Mouse (Mus musculus) heart, adult 2 months (tissue): Measurements from ENCODE around the gene Fut9. TPM values are rescaled to one million over a fixed set of nuclear protein-coding genes. Genes with fewer than 3 reads are reported as not detected.

Source experiments
- DNase-seq, 2 experiments: peaks; one replicate each; pipeline ENCODE4 v3.0.0; 2021
- H3K27ac ChIP-seq: fragments of 200-600 bp; 2 replicates; pipeline ENCODE4 v1.8.1; 2022
- H3K27me3 ChIP-seq: fragments of 200-500 bp; 2 replicates; pipeline ENCODE4 v1.6.1; 2012; ENCODE audit warnings: mild to moderate bottlenecking, low read length, inconsistent platforms, mixed read lengths; ENCODE audit not compliant: control insufficient read depth, insufficient read depth
- H3K36me3 ChIP-seq: fragments of 200-500 bp; 2 replicates; pipeline ENCODE4 v1.6.1; 2012; ENCODE audit warnings: low read length, inconsistent platforms; ENCODE audit not compliant: control insufficient read depth, insufficient read depth
- H3K4me1 ChIP-seq: fragments of 200-500 bp; 2 replicates; pipeline ENCODE4 v1.6.1; 2011; ENCODE audit warnings: low read length; ENCODE audit not compliant: control insufficient read depth, insufficient read depth
- H3K4me3 ChIP-seq: fragments of 200-600 bp; 2 replicates; pipeline ENCODE4 v1.8.1; 2022
- H3K79me2 ChIP-seq: fragments of 200-500 bp; replicated peaks from 2 replicates; pipeline ENCODE4 v1.6.1; 2012; ENCODE audit warnings: mild to moderate bottlenecking, inconsistent platforms, low read length, moderate library complexity, mixed read lengths; ENCODE audit not compliant: control insufficient read depth, insufficient read depth
- H3K9ac ChIP-seq: fragments of 200-500 bp; 2 replicates; pipeline ENCODE4 v1.6.1; 2012; ENCODE audit warnings: low read depth, mild to moderate bottlenecking, control low read depth, inconsistent platforms, low read length, mixed read lengths
- CTCF ChIP-seq: fragments of 200-600 bp; IDR thresholded peaks from 2 replicates; pipeline ENCODE4 v1.8.1; 2022; ENCODE audit warnings: antibody characterized with exemption, mild to moderate bottlenecking, moderate library complexity
- EP300 ChIP-seq: fragments of 200-500 bp; IDR thresholded peaks from 2 replicates; pipeline ENCODE4 v1.6.1; 2011; ENCODE audit warnings: low read depth, low read length, control low read depth; ENCODE audit not compliant: insufficient read depth
- POLR2A ChIP-seq: fragments of 200-500 bp; IDR thresholded peaks from 2 replicates; pipeline ENCODE4 v1.6.1; 2011; ENCODE audit warnings: mild to moderate bottlenecking, low read depth, low read length, control low read depth; ENCODE audit not compliant: insufficient read depth
- WGBS: fragments of 180-500 bp; shearing (Covaris S2); methylation state at CpG from one replicate; pipeline ENCODE4 v1.1.7; 2018; 5-methylcytosine and 5-hydroxymethylcytosine counted together
- intact Hi-C: fragments of 180-260 bp; cut with DNase I; formaldehyde crosslinking; loops from one replicate; pipeline ENCODE4 v1.15.1; 2025
- long read RNA-seq: library from polyadenylated mRNA; stranded (forward); transcript quantifications from one replicate; pipeline ENCODE4 v2.0.0, GENCODE M21; 2021
- polyA plus RNA-seq: library from polyadenylated mRNA; depleted of rRNA; stranded (reverse); fragments of >200 nt; gene quantifications from 2 replicates; pipeline ENCODE4 v1.2.3, GENCODE M21; 2012; rRNA removed
- total RNA-seq, 2 experiments: library from RNA; stranded (reverse); gene quantifications; 2 replicates each; pipeline ENCODE4 v1.2.3; 2021

The Fut9 gene
- total RNA-seq (not detected), polyA plus RNA-seq (0.02 TPM in 1 of 2 replicates, not detected in the other)
- long read RNA-seq, result 0 reads

DNA sequence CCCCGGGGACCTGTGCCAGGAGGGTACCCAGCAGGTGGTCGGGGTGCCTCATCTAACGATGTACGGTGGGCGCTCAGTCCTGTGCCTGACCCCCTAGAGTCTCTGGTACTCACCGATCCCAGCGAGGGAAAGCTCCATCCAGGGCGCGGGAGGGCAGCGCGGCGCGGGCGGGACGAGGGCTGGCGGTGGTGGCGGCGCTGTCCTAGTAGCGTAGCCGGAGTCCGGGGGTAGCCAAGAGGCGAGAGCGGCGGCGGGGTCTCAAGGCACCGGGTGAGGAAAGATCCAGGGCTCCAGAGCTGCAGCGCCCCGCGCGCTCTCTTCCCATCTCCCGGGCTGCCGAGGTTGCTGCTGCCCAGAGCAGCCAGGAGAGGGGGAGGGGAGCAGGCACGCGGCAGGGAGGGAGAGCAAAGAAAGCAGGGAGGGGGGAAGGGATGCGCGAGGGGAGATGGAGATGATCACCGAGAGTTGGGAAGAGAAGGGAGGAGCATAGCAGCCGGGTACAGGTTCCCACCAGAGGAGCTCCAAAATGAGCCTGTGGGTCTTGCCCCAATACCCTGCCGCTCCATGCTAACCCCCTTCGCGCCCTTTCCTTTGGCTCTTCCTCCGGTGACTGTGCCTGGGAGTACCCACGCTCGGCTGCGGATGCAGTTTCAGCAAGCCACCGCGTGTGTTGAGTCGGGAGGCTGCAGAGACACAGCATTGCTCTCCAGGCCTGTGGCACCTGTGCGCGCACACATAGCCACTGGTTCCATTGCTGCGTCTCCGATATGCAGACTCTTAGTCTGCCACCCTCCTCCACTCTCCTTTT, at the start of gene Fut9:
Fut9 (minus strand) TSS at position 769 of the 808 bp plus-strand sequence.
- no peak for TF ChIP-seq POLR2A
- no peak for TF ChIP-seq EP300
- no peak for TF ChIP-seq CTCF

DNA sequence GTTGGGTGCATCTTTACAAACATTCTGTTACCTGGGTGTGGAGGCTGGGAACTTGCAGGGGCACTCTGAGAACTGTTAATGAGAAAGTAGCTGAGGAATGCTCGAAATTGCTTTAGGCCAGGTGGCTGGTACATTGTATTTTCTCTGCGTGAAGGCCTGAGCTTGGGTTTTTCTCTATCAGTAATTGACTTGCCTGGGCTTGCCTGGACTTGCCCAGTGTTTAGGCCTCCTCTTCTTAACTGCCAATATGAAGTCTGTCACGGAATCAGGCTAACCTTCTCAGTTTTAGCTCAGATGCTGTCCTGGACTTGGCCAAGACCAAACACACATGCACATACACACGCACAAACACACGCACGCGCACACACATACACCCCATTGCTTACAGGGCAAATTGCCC, 15.7 kb upstream of the Fut9 start:
- intact Hi-C loops, result no loop called here
- no peaks in the 10 kb centered on the region for H3K79me2 ChIP-seq
- DNase-seq, result no peak
- H3K9ac ChIP-seq, result no peak overlapping the region
- H3K27me3 ChIP-seq, result no peaks in the 10 kb centered on the region
- no peak for TF ChIP-seq POLR2A
- no peak for TF ChIP-seq CTCF
- TF ChIP-seq EP300, result no peak
- 84% methylated on average over 7 of the region's 7 CpGs for WGBS
- H3K4me3 ChIP-seq, result no peak overlapping the region
- H3K4me1 ChIP-seq, result no peaks in the 10 kb centered on the region
- no peaks in the 10 kb centered on the region for H3K36me3 ChIP-seq
- H3K27ac ChIP-seq, result no peak overlapping the region

More for the DNA sequence above, at the start of gene Fut9:
- intact Hi-C loops, result no loop called here
- Histone ChIP-seq H3K9ac (no peak within 1 kb of the TSS), H3K4me3 (no peak within 1 kb of the TSS), H3K27ac (no peak within 1 kb of the TSS), H3K27me3 (no peaks in the 10 kb centered on the region), H3K36me3 (no peaks in the 10 kb centered on the region), H3K79me2 (no peaks in the 10 kb centered on the region), H3K4me1 (no peaks in the 10 kb centered on the region)
- DNase-seq, result no peak
- WGBS, result 2% methylated on average over 52 of the region's 52 CpGs

DNA sequence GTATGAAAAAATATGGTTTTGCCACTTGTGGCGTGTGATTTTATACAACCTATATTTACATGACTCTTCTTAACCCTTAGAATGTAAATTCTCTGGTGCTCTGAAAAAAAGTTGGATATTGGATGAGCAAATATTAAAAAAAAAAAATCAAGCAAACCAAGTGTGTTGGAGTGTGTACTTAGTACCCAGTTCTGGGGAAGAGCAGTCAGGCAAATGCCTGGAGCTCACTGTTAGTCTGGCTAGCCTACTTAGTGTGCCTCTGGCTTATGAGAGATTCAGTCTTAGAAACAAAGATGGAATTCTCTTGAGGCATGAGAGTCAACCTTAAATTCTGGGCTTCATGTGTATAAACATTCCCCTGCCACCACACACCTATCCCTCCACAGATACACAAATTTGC, 13.3 kb upstream of the Fut9 start:
- no peak for TF ChIP-seq POLR2A
- TF ChIP-seq EP300, result no peak
- TF ChIP-seq CTCF, result no peak
- 77% methylated on average over 1 of the region's 1 CpGs for WGBS
- Histone ChIP-seq H3K36me3 (no peaks in the 10 kb centered on the region), H3K4me3 (no peak overlapping the region), H3K79me2 (no peaks in the 10 kb centered on the region), H3K27ac (no peak overlapping the region), H3K27me3 (no peaks in the 10 kb centered on the region), H3K9ac (no peak overlapping the region), H3K4me1 (no peaks in the 10 kb centered on the region)
- no peak for DNase-seq
- intact Hi-C loops, result no loop called here

DNA sequence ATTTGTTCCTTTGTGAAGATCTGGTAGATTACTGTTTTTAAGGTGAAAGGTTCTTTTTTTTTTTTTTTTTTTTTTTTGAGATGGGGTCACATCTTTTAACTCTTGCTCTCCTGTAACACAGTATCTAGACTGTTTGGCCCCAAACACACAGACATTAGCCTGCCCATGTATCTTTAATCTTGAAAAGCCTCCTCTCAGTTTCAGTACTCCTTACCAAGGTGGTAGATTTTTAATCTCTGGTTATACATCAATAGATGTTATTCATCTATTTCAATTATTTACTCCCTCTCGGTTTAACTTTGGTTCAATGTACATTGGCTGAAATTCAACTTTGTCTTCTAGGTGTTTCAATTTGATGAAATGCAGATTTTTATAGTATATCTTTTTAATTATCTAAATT, 10.0 kb upstream of the Fut9 start:
- 79% methylated on average over 1 of the region's 1 CpGs for WGBS
- intact Hi-C loops, result no loop called here

DNA sequence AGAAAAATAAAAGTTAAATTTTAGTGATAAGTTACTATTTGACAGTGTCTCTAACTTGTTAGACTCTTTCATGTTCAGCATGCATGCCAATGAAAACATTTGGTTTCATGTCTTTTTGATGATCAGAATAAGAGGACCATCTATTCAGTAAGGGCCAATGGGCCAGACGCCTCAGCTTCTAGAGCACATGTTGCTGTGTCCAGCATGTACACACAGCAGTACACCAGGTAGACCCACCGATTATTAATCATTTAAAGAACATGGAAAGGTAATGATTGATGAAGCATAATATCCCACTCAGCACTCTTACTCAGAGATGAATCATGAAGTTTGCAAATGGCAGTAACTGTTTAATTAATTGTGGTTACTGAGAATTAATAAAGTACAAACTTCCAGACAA, 1.7 kb upstream of the Fut9 start:
- WGBS, result 81% methylated on average over 2 of the region's 2 CpGs
- DNase-seq, result no peak
- intact Hi-C loops, result no loop called here
- Histone ChIP-seq H3K9ac (no peak overlapping the region), H3K79me2 (no peaks in the 10 kb centered on the region), H3K4me1 (no peaks in the 10 kb centered on the region), H3K4me3 (no peak overlapping the region), H3K27ac (no peak overlapping the region), H3K27me3 (no peaks in the 10 kb centered on the region), H3K36me3 (no peaks in the 10 kb centered on the region)
- TF ChIP-seq POLR2A (no peak), CTCF (no peak), EP300 (no peak)

More for the DNA sequence above, 10.0 kb upstream of the Fut9 start:
- Histone ChIP-seq H3K27me3 (no peaks in the 10 kb centered on the region), H3K79me2 (no peaks in the 10 kb centered on the region), H3K27ac (no peak overlapping the region), H3K9ac (no peak overlapping the region), H3K36me3 (no peaks in the 10 kb centered on the region), H3K4me3 (no peak overlapping the region), H3K4me1 (no peaks in the 10 kb centered on the region)
- DNase-seq, result no peak
- TF ChIP-seq POLR2A, result no peak
- no peak for TF ChIP-seq EP300
- no peak for TF ChIP-seq CTCF

DNA sequence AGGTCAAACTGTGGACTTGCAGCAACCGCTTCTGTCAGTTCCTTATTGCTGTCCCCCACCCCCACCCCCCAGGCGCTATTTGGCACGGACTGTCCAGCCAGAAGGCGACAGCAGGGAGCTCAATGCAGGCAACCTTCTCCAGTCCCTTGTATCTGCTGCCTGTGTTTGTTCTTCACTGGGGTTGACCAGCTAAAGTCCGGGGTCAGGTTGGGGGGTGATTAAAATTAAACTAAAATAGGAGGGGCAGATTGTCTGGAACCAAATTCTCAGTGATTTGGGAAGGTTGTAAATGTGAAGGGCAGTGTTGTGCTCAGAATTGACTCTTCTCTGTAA, 206 bp upstream of the Fut9 start:
- no peak overlapping the region for H3K4me3 ChIP-seq
- no peaks in the 10 kb centered on the region for H3K4me1 ChIP-seq
- no peaks in the 10 kb centered on the region for H3K79me2 ChIP-seq
- no peaks in the 10 kb centered on the region for H3K36me3 ChIP-seq
- TF ChIP-seq POLR2A (no peak), CTCF (no peak), EP300 (no peak)
- DNase-seq, result no peak
- intact Hi-C loops, result no loop called here
- H3K9ac ChIP-seq, result no peak overlapping the region
- H3K27me3 ChIP-seq, result no peaks in the 10 kb centered on the region
- 3% methylated on average over 5 of the region's 5 CpGs for WGBS
- no peak overlapping the region for H3K27ac ChIP-seq
